Mouse (Mus musculus): ENCODE measurements around the gene Csgalnact2.
A peak's percentile ranks its signal among the peaks of the same experiment; 100 is the strongest.

Gene Csgalnact2

GRCm38 (mm10) chr6:118138731-118139709 lies at the start of gene Csgalnact2:
Gene Csgalnact2, minus strand, starts transcription at chr6:118139140.
- peak; percentile 93 for DNase-seq (ENCODE audit: low spot score)

GRCm38 (mm10) chr6:118188599-118188998 lies 49.7 kb upstream of the Csgalnact2 start:
- no peak for DNase-seq (ENCODE audit: low spot score)

- DNase-seq (ENCODE audit: low spot score): no peak
These were observed 48.3 kb upstream of the Csgalnact2 start for GRCm38 (mm10) chr6:118187285-118187641.

GRCm38 (mm10) chr6:118186620-118187284 lies 47.8 kb upstream of the Csgalnact2 start:
- no peak for DNase-seq (ENCODE audit: low spot score)

GRCm38 (mm10) chr6:118184126-118184525 lies 45.2 kb upstream of the Csgalnact2 start:
- no peak for DNase-seq (ENCODE audit: low spot score)

- no peak for DNase-seq (ENCODE audit: low spot score)
These were observed 41.1 kb upstream of the Csgalnact2 start for GRCm38 (mm10) chr6:118180085-118180423.

GRCm38 (mm10) chr6:118179316-118180084 lies 40.6 kb upstream of the Csgalnact2 start:
- peak; percentile 58 for DNase-seq (ENCODE audit: low spot score)

GRCm38 (mm10) chr6:118173975-118174328 lies 35.0 kb upstream of the Csgalnact2 start:
- DNase-seq (ENCODE audit: low spot score): no peak

GRCm38 (mm10) chr6:118173251-118173974 lies 34.5 kb upstream of the Csgalnact2 start:
- no peak for DNase-seq (ENCODE audit: low spot score)

- no peak for DNase-seq (ENCODE audit: low spot score)
These were observed 32.4 kb upstream of the Csgalnact2 start for GRCm38 (mm10) chr6:118171386-118171785.

- DNase-seq (ENCODE audit: low spot score): no peak
These were observed 29.2 kb upstream of the Csgalnact2 start for GRCm38 (mm10) chr6:118168106-118168505.

GRCm38 (mm10) chr6:118167013-118167412 lies 28.1 kb upstream of the Csgalnact2 start:
- no peak for DNase-seq (ENCODE audit: low spot score)

- DNase-seq (ENCODE audit: low spot score): no peak
These were observed 26.6 kb upstream of the Csgalnact2 start for GRCm38 (mm10) chr6:118165516-118165915.

GRCm38 (mm10) chr6:118164691-118165090 lies 25.8 kb upstream of the Csgalnact2 start:
- no peak for DNase-seq (ENCODE audit: low spot score)

GRCm38 (mm10) chr6:118163086-118163485 lies 24.1 kb upstream of the Csgalnact2 start:
- DNase-seq (ENCODE audit: low spot score): no peak

- no peak for DNase-seq (ENCODE audit: low spot score)
These were observed 23.6 kb upstream of the Csgalnact2 start for GRCm38 (mm10) chr6:118162457-118163082.

GRCm38 (mm10) chr6:118153091-118153490 lies 14.2 kb upstream of the Csgalnact2 start:
- no peak for DNase-seq (ENCODE audit: low spot score)

GRCm38 (mm10) chr6:118150988-118151387 lies 12.0 kb upstream of the Csgalnact2 start:
- no peak for DNase-seq (ENCODE audit: low spot score)

- no peak for DNase-seq (ENCODE audit: low spot score)
These were observed 11.6 kb upstream of the Csgalnact2 start for GRCm38 (mm10) chr6:118150538-118150937.

- no peak for DNase-seq (ENCODE audit: low spot score)
These were observed 11.2 kb upstream of the Csgalnact2 start for GRCm38 (mm10) chr6:118150128-118150527.

- no peak for DNase-seq (ENCODE audit: low spot score)
These were observed 2.0 kb upstream of the Csgalnact2 start for GRCm38 (mm10) chr6:118140961-118141360.

All from yolk sac, embryonic 10.5 days (tissue).